Mouse (Mus musculus): Measurements from ENCODE around the gene Dnase1l2. TPM values are rescaled to one million over a fixed set of nuclear protein-coding genes. Genes with fewer than 3 reads are reported as not detected.
A peak's percentile ranks its signal among the peaks of the same experiment; 100 is the strongest.
"Not testable (repeated sequence)": the region's sequence is repeated elsewhere in the genome, so short reads cannot be mapped to it uniquely, and the experiment has no call there.

Gene Dnase1l2
- polyA plus RNA-seq, 1 experiment from 2014 or later, result 2.3 TPM

DNA sequence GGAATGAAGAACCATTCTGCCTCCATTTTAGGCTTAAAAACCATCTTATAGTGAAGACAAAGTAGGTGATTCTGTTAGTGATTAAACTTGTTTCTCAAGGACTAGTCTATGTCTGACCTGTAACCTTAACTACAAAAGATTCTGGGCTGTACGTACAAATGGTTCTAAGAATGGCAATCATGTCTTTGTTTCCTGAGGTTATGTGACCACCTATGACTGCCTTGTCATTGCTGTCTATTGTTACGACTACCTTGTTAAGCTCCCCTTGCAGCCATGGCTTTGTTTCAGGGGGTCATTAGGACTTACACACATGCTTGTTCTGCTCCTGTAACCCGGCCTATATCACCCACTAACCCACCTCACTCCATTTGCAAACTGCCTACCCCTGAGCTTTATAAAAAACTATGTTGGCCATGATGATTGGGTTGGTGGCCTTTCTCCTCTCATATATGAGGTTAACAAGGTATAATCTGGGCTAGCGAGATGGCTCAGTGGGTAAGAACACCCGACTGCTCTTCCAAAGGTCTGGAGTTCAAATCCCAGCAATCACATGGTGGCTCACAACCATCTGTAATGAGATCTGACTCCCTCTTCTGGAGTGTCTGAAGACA is 25.8 kb upstream of the Dnase1l2 start:
- DNase-seq (ENCODE audit: low spot score), result peak; percentile 62
- no peaks in the 10 kb centered on the region for H3K9me3 ChIP-seq
- 99% methylated on average over 5 of the region's 5 CpGs for WGBS
- H3K27me3 ChIP-seq (ENCODE audit: insufficient read depth, poor library complexity, severe bottlenecking), result no peaks in the 10 kb centered on the region
- H3K4me3 ChIP-seq, result no peak overlapping the region
- peaks cover 36% of the 10 kb centered on the region for H3K4me1 ChIP-seq
- peaks cover 10% of the 10 kb centered on the region; the same call in 1 of the 2 replicates for H3K36me3 ChIP-seq
- no peak overlapping the region for H3K27ac ChIP-seq

DNA sequence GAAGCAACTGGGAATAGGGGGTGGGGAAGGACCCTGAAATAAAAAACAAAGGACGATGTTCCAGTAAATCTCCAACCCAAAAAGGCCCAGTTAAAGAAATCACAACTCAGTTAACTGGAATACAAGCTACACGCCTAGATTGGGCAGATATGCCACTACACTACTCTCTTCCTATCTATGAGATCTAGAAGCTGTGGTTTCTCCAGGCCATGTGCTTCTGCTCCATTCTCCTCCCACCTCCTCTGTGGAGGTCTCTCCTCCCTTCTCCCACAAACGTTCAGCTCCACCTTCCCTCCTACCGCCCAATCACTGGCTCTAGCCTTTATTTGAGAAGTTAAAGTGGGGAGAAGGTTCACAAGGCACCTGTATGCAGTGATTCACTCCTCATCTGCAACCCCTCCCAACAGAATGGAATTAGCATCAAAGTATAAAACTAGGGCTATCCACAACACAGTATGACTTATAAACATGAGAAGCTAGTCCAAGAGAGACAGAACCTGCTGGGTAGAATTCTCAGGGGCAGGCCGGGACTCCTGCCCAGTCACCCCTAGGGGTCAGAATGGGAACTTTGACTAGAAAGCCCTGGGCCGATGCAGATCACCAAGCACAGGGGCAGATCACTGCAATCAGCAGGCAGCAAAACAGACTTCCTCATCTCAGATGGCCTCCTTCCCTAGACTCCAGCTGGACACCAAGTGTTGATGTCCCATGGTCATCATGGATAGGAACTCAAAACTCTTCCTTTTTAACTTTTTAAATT is 20.6 kb upstream of the Dnase1l2 start:
- DNase-seq (ENCODE audit: low spot score), result peak; percentile 72
- peaks cover 12% of the 10 kb centered on the region for H3K4me1 ChIP-seq
- H3K4me3 ChIP-seq, result no peak overlapping the region
- 0 out of 2 replicates have a peak overlapping the region, but pooled peaks have one; percentile 10 for H3K27ac ChIP-seq
- no peaks in the 10 kb centered on the region for H3K36me3 ChIP-seq
- no peaks in the 10 kb centered on the region for H3K9me3 ChIP-seq
- no peaks in the 10 kb centered on the region for H3K27me3 ChIP-seq (ENCODE audit: insufficient read depth, poor library complexity, severe bottlenecking)
- WGBS, result 42% methylated on average over 6 of the region's 6 CpGs

DNA sequence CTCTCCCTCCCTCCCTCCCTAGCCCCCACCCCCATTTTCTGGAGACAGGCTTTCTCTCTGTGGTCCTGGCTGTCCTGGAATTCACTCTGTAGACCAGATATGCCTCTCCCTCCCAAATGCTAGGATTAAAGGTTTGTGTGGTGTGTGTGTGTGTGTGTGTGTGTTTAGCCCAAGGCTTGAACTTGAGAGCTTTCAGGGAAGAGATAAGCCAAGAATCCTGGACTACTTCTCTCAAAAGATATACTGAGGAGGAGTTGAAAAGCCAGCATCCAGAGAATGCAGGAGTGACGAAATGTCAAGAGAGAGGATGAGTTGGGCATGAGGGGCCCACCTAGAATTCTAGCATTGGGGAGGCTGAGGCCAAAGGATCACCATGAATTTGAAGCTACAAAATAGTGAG is 20.0 kb upstream of the Dnase1l2 start:
- WGBS, result 37% methylated on average over 1 of the region's 1 CpGs
- Histone ChIP-seq H3K36me3 (no peaks in the 10 kb centered on the region), H3K4me3 (no peak overlapping the region; the same call in 1 of the 2 replicates), H3K4me1 (peaks cover 12% of the 10 kb centered on the region), H3K27ac (no peak overlapping the region), H3K9me3 (no peaks in the 10 kb centered on the region), H3K27me3 (ENCODE audit: insufficient read depth, poor library complexity, severe bottlenecking) (no peaks in the 10 kb centered on the region)
- peak; percentile 73 for DNase-seq (ENCODE audit: low spot score)

DNA sequence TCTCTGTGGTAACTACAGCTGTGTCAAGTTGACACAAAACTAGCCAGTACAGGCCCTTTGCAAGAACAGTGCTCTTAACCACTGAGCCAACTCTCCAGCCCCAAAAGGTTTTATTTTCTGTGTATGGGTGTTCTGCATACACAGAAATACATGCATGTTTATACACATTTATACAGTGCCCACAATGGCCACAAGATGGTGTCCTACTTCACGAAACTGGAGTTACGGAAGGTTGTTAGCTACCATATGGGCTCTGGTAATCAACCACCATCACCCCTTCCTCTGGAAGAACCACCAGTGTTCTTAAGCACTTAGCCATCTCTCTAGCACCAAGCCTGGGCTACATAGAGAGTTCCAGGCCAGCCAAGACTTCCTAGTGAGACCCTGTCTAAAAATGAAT is 18.7 kb upstream of the Dnase1l2 start:
- Histone ChIP-seq H3K27me3 (ENCODE audit: insufficient read depth, poor library complexity, severe bottlenecking) (no peaks in the 10 kb centered on the region), H3K27ac (no peak overlapping the region), H3K36me3 (no peaks in the 10 kb centered on the region), H3K4me1 (peaks cover 12% of the 10 kb centered on the region), H3K9me3 (no peaks in the 10 kb centered on the region), H3K4me3 (no peak overlapping the region)
- 80% methylated on average over 2 of the region's 2 CpGs for WGBS
- DNase-seq (ENCODE audit: low spot score), result peak; percentile 71

DNA sequence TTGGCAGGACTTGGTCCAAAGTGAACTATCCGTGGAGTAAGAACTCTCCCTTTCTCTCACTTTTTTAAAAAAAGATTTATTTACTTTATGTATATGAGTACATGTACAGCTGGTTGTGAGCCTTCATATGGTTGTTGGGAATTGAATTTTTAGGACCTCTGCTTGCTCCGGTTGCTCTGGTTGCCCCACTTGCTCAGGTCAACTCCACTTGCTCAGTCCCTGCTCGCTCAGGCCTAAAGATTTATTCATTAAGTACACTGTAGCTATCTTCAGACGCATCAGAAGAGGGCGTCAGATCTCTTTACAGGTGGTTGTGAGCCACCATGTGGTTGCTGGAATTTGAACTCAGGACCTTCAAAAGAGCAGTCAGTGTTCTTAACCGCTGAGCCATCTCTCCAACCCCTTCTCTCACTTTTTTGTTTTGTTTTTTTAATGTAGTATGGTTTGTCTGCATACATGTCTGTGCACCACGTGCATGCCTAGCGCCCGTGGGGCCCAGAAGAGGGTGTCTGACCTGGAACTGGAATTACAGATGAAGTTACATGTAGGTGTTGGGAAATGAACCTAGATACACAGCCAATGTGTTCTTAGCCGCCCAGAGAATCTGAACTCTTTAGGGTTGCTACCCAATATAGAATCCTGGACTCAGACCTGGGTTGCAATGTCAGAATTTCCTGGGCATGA is 12.8 kb upstream of the Dnase1l2 start:
- peak overlapping the region; percentile 81 for H3K4me3 ChIP-seq
- H3K9me3 ChIP-seq; H3K27me3 ChIP-seq (ENCODE audit: insufficient read depth, poor library complexity, severe bottlenecking): not testable (repeated sequence)
- H3K36me3 ChIP-seq, result peaks cover 12% of the 10 kb centered on the region
- peaks cover 13% of the 10 kb centered on the region for H3K4me1 ChIP-seq
- 56% methylated on average over 10 of the region's 10 CpGs for WGBS
- DNase-seq (ENCODE audit: low spot score), result peak; percentile 70
- H3K27ac ChIP-seq, result peak overlapping the region; percentile 98; the same call in 1 of the 2 replicates

DNA sequence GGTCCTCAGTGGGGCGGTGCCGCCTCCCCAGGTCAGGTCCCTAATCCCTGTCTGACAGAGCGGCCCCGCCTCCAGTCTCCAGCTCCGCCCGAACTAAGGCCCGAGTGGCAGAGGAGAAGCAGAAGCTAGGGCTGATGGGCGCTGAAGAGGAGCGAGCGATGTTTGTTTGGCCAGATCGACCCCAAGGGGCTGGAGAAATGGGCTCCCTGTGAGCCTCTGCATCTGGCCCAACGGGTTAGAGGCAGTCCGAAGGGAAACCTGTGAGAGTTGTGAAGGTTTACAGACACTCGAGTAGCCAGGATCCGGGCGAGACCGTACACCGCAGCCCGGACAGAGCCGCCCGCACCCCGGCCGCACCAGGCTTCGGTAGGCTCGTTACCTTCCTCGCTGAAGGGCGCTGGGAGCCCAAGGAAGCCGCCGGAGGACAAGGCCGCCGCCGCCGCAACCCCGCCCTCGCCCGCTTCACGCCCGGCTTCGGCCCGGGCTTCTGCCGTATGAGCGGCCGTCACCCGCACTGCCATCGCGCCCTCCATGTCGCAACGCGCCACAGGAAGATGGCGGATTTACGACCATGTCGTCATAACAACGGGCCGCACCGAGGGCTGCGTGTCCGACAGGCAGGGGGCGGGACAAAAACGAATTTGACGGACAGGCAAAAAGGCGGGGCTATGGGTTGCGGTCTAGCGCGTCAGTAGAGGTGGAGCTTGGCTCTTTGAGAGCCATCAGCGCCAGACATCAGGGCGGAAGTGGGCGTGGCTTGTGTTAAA is 12.0 kb upstream of the Dnase1l2 start:
- H3K4me3 ChIP-seq, result peak overlapping the region; percentile 81
- H3K27ac ChIP-seq, result peak overlapping the region; percentile 98
- DNase-seq (ENCODE audit: low spot score), result peak; percentile 100
- no peaks in the 10 kb centered on the region for H3K9me3 ChIP-seq
- no peaks in the 10 kb centered on the region for H3K27me3 ChIP-seq (ENCODE audit: insufficient read depth, poor library complexity, severe bottlenecking)
- peaks cover 13% of the 10 kb centered on the region for H3K4me1 ChIP-seq
- H3K36me3 ChIP-seq, result peaks cover 19% of the 10 kb centered on the region
- under 1% methylated on average over 67 of the region's 67 CpGs for WGBS

DNA sequence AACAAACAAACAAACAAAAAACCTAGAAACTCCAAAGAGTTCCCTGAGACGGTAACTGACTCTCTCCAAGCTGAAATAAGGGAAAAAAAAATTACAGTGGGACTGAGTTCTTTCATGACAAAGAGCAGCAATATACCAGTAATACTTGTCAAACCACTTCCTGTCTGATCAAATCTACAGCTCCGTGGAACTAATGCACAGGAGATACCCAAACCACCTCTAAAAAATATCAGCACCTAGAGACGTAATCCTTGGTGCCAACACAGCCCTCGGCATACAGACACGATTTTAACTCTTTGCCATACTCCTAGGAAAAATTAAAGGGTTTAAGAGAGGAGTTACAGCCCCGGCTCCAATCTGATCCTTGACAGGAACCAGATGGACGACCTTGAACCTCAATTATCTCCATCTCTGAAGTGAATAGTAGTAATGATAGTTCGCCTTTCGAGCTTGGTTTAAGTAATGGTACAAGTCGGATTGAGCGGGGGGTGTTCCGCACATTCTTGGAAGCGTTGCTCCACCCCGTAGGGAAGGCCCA is 11.4 kb upstream of the Dnase1l2 start:
- Histone ChIP-seq H3K27ac (peak overlapping the region; percentile 98), H3K27me3 (ENCODE audit: insufficient read depth, poor library complexity, severe bottlenecking) (no peaks in the 10 kb centered on the region), H3K36me3 (peaks cover 25% of the 10 kb centered on the region), H3K9me3 (no peaks in the 10 kb centered on the region), H3K4me1 (peaks cover 13% of the 10 kb centered on the region), H3K4me3 (peak overlapping the region; percentile 81)
- no peak for DNase-seq (ENCODE audit: low spot score)
- 7% methylated on average over 14 of the region's 14 CpGs for WGBS

DNA sequence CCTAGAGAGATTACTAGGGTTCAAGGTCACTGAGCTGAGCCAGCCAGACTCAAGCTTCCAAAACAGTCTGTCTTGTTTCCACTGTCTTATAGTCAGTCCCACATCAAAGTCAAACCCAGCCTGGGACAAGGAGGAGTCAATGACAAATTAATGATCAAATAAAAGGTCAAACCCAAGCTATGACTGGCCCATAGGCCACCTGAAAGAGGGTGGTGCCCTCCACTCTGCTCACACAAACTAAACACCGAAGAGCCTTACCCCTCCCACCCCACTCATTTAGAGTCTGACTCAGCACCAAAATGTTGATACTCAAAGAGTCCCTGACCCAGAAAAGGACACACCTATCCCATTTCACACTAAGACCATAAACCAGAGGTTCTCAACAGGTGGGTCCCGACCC is 10.5 kb upstream of the Dnase1l2 start:
- Histone ChIP-seq H3K27ac (no peak overlapping the region), H3K9me3 (no peaks in the 10 kb centered on the region), H3K4me3 (peak overlapping the region; percentile 81; the same call in 1 of the 2 replicates), H3K4me1 (peaks cover 13% of the 10 kb centered on the region), H3K27me3 (ENCODE audit: insufficient read depth, poor library complexity, severe bottlenecking) (no peaks in the 10 kb centered on the region), H3K36me3 (peaks cover 35% of the 10 kb centered on the region)
- WGBS, result 79% methylated on average over 2 of the region's 2 CpGs
- no peak for DNase-seq (ENCODE audit: low spot score)

DNA sequence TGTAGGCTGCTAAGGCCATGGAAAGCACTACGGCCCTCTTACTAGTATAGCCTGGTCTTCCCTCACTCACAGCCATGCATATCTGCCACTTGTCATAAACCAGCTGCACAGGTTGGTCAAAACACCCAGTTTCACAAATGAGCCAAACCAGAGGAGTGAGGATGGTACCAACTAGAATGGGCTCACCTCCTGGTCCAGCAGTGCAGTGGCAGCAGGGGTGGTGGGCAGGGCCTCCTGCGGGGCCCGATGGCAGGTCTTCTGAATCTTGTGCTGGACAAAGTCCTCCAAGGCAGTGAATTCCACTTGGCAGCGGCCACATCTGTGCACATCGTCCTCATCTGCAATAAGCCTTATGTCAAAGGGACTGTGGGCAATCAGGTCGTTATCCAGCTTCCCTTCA is 8.3 kb upstream of the Dnase1l2 start:
- Histone ChIP-seq H3K4me1 (peaks cover 13% of the 10 kb centered on the region), H3K27me3 (ENCODE audit: insufficient read depth, poor library complexity, severe bottlenecking) (no peaks in the 10 kb centered on the region), H3K4me3 (no peak overlapping the region), H3K9me3 (no peaks in the 10 kb centered on the region), H3K27ac (no peak overlapping the region), H3K36me3 (peaks cover 56% of the 10 kb centered on the region)
- peak; percentile 69 for DNase-seq (ENCODE audit: low spot score)
- 94% methylated on average over 6 of the region's 6 CpGs for WGBS

DNA sequence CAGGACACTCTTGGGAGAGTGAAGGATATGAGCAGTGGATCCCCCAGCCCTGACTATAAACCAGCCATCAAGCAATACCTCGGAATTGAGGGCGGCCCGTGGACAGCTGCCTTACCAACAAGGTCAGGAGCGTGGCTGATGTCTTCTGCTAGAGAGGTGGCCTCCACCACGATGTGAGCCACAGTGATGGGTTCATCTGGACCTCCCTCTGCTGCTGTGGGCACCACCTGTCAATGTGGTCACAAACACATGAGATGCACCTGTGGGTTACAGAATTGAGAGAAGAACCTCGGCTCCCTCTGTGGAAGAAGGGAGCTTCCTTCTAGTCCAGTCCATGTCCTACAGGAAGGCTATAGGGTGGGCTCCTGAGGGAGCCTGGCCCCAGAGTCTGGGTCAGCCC is 6.6 kb upstream of the Dnase1l2 start:
- H3K27me3 ChIP-seq (ENCODE audit: insufficient read depth, poor library complexity, severe bottlenecking), result no peaks in the 10 kb centered on the region

DNA sequence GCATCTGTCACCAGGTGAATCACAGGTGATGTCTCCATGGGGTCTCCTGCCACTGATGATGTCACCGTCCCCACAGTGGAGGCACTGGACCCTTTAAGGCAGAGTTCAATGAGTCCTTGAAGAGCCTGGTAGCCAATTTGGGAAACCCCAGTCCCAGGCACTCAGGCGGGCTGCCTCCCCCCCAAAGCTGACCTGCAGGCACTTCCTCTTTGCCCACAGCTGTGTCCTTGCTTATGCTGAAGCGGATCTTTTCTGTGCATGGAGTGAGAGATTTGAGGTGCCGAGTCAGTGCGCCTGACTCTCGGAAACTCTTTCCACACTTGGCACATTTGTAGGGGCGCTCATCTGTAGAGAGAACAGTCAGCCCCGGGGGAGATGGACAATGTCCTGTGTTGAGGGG is 3.7 kb upstream of the Dnase1l2 start:
- Histone ChIP-seq H3K36me3 (peaks cover 99% of the 10 kb centered on the region), H3K4me1 (no peaks in the 10 kb centered on the region), H3K27me3 (ENCODE audit: insufficient read depth, poor library complexity, severe bottlenecking) (no peaks in the 10 kb centered on the region), H3K9me3 (no peaks in the 10 kb centered on the region), H3K27ac (no peak overlapping the region), H3K4me3 (no peak overlapping the region)
- no peak for DNase-seq (ENCODE audit: low spot score)
- WGBS, result 93% methylated on average over 8 of the region's 8 CpGs

More for the DNA sequence above, 6.6 kb upstream of the Dnase1l2 start:
- Histone ChIP-seq H3K4me3 (no peak overlapping the region), H3K4me1 (peaks cover 13% of the 10 kb centered on the region), H3K9me3 (no peaks in the 10 kb centered on the region), H3K27ac (no peak overlapping the region), H3K36me3 (peaks cover 73% of the 10 kb centered on the region)
- WGBS, result 89% methylated on average over 6 of the region's 6 CpGs
- peak; percentile 68 for DNase-seq (ENCODE audit: low spot score)

DNA sequence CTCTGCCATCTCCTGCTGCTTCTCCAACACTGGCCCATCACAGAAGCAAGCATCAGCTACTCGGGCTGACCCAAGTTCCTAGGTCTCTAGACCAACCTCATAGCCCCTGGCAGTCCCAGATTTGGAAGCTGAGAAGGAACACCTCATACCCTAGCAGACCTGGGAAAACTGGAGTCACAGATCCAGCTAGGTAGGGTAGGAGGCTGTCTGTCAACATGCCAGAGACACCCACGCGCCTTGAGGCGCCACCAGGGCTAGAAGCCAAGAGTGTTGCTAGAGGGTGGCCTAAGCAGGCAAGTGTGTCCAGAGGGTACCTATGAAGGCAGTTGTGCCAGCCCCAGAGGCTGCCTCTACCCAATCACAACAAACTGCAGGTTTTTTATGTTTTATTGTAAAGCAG is 504 bp upstream of the Dnase1l2 start:
- peaks cover 99% of the 10 kb centered on the region for H3K36me3 ChIP-seq
- H3K9me3 ChIP-seq, result no peaks in the 10 kb centered on the region
- no peaks in the 10 kb centered on the region for H3K4me1 ChIP-seq
- 85% methylated on average over 4 of the region's 4 CpGs for WGBS
- H3K4me3 ChIP-seq, result no peak overlapping the region
- H3K27ac ChIP-seq, result no peak overlapping the region
- H3K27me3 ChIP-seq (ENCODE audit: insufficient read depth, poor library complexity, severe bottlenecking), result no peaks in the 10 kb centered on the region
- DNase-seq (ENCODE audit: low spot score), result no peak

Measured in heart, embryonic 10.5 days (tissue).